In genomic region chr1:58584271-58584670, GRCm38 (mm10) we compare ENCODE assay signal across 13 mouse cellular contexts. TPM values are rescaled to one million over a fixed set of nuclear protein-coding genes. Genes with fewer than 3 reads are reported as not detected.
DNase-seq lines count a peak whose midpoint lies in the region; ATAC-seq and TF ChIP-seq lines count a peak whose summit lies in the region.
"Had no signal": no experiment of that assay in that cellular context is flagged by ENCODE, and none has a peak within 500 bp of the region (broad histone marks: within the 10 kb centered on the region; RNA-seq: fewer than 3 reads in every experiment).

No protein-coding gene starts in this region.

- H3K4me3 ChIP-seq in hindbrain, postnatal 0 days (ENCODE audit: low read length): no peak overlapping the region
- no peak overlapping the region for H3K4me3 ChIP-seq in hindbrain, embryonic 16.5 days (ENCODE audit: low read length)
- no peak overlapping the region for H3K4me3 ChIP-seq in forebrain, embryonic 15.5 days
- H3K4me3 ChIP-seq: embryonic facial prominence, embryonic 15.5 days; limb, embryonic 15.5 days; midbrain, embryonic 15.5 days; stomach, embryonic 15.5 days had no signal

- H3K9me3 ChIP-seq in hindbrain, postnatal 0 days (ENCODE audit: low read length): no peaks in the 10 kb centered on the region
- H3K9me3 ChIP-seq in hindbrain, embryonic 16.5 days (ENCODE audit: control insufficient read depth, low read length): no peaks in the 10 kb centered on the region
- no peaks in the 10 kb centered on the region for H3K9me3 ChIP-seq in forebrain, embryonic 15.5 days
- H3K9me3 ChIP-seq: embryonic facial prominence, embryonic 15.5 days; limb, embryonic 15.5 days; midbrain, embryonic 15.5 days; stomach, embryonic 15.5 days had no signal

- peak; percentile 52 for TF ChIP-seq CTCF in hindbrain, postnatal 0 days (IDR thresholded peaks at IDR 0.05; ENCODE audit: low read depth)

- no peaks in the 10 kb centered on the region for H3K27me3 ChIP-seq in hindbrain, postnatal 0 days (ENCODE audit: insufficient read depth, low read length)
- no peaks in the 10 kb centered on the region for H3K27me3 ChIP-seq in hindbrain, embryonic 16.5 days (replicated peaks; ENCODE audit: control insufficient read depth, insufficient read depth, low read length)
- no peaks in the 10 kb centered on the region for H3K27me3 ChIP-seq in forebrain, embryonic 15.5 days
- H3K27me3 ChIP-seq: embryonic facial prominence, embryonic 15.5 days; limb, embryonic 15.5 days; midbrain, embryonic 15.5 days; stomach, embryonic 15.5 days had no signal

- no peak overlapping the region for H3K27ac ChIP-seq in hindbrain, postnatal 0 days
- H3K27ac ChIP-seq in hindbrain, embryonic 16.5 days (ENCODE audit: low read depth, low read length): no peak overlapping the region
- no peak overlapping the region for H3K27ac ChIP-seq in forebrain, embryonic 15.5 days (replicated peaks)
- H3K27ac ChIP-seq: embryonic facial prominence, embryonic 15.5 days; limb, embryonic 15.5 days; midbrain, embryonic 15.5 days; stomach, embryonic 15.5 days had no signal

- no peak for ATAC-seq in hindbrain, postnatal 0 days
- ATAC-seq in hindbrain, embryonic 16.5 days: no peak
- ATAC-seq in forebrain, embryonic 15.5 days (replicated peaks): no peak
- ATAC-seq: midbrain, embryonic 15.5 days had no signal

- H3K36me3 ChIP-seq in hindbrain, postnatal 0 days (ENCODE audit: insufficient read depth, low read length): no peaks in the 10 kb centered on the region
- no peaks in the 10 kb centered on the region for H3K36me3 ChIP-seq in hindbrain, embryonic 16.5 days (ENCODE audit: control insufficient read depth, insufficient read depth, low read length)
- H3K36me3 ChIP-seq in forebrain, embryonic 15.5 days: no peaks in the 10 kb centered on the region
- H3K36me3 ChIP-seq: embryonic facial prominence, embryonic 15.5 days; limb, embryonic 15.5 days; midbrain, embryonic 15.5 days; stomach, embryonic 15.5 days had no signal

- peaks cover 6% of the 10 kb centered on the region for H3K4me1 ChIP-seq in hindbrain, postnatal 0 days (ENCODE audit: insufficient read depth, low read length)
- peaks cover 12% of the 10 kb centered on the region for H3K4me1 ChIP-seq in hindbrain, embryonic 16.5 days (ENCODE audit: control insufficient read depth, insufficient read depth, low read depth, low read length)
- H3K4me1 ChIP-seq in forebrain, embryonic 15.5 days: peaks cover 16% of the 10 kb centered on the region

- WGBS in hindbrain, postnatal 0 days: 80% methylated on average over 1 of the region's 1 CpGs
- 87% methylated on average over 1 of the region's 1 CpGs for whole genome bisulfite sequencing in hindbrain, embryonic 16.5 days
- 91% methylated on average over 1 of the region's 1 CpGs for WGBS in forebrain, embryonic 15.5 days

- intact Hi-C loops in left cerebral cortex, postnatal 36 days (cut with DNase I): loop anchor here (10.0 kb wide), 1 partner anchor 91 kb away; no protein-coding TSS in a partner anchor

- H3K4me2 ChIP-seq in hindbrain, postnatal 0 days (ENCODE audit: low read depth, low read length): no peak overlapping the region
- no peak overlapping the region for H3K4me2 ChIP-seq in hindbrain, embryonic 16.5 days (ENCODE audit: low read length)
- H3K4me2 ChIP-seq in forebrain, embryonic 15.5 days (replicated peaks): no peak overlapping the region
- H3K4me2 ChIP-seq: embryonic facial prominence, embryonic 15.5 days; limb, embryonic 15.5 days had no signal

- no peak overlapping the region for H3K9ac ChIP-seq in hindbrain, postnatal 0 days (replicated peaks; ENCODE audit: low read length)
- no peak overlapping the region for H3K9ac ChIP-seq in hindbrain, embryonic 16.5 days (ENCODE audit: low read depth, low read length)
- H3K9ac ChIP-seq in forebrain, embryonic 15.5 days (replicated peaks): no peak overlapping the region
- H3K9ac ChIP-seq: embryonic facial prominence, embryonic 15.5 days; limb, embryonic 15.5 days; midbrain, embryonic 15.5 days; stomach, embryonic 15.5 days had no signal

- peak; percentile 30 for DNase-seq in hindbrain, postnatal 0 days (ENCODE audit: low spot score)
- peak; percentile 12 for DNase-seq in lung, postnatal 10 days
- no peak for DNase-seq in lung, adult 18-20 months
- peak; percentile 60 for DNase-seq in NIH3T3 (ENCODE audit: low read depth)
- DNase-seq in retina, embryonic 14.5 days (ENCODE audit: low spot score): peak; percentile 25
- DNase-seq in left cerebral cortex, postnatal 36 days (ENCODE audit: low spot score in 2 of 2): no peak
- DNase-seq: adrenal gland, postnatal 25 days had no signal

RNA-seq across cellular contexts. Expression of gene Fam126b, which starts 1.9 kb away (rescaled TPM):
- 13.4 and 16.3 TPM in 2 replicates for total RNA-seq in hindbrain, postnatal 0 days (2014; rRNA removed)
- polyA plus RNA-seq in hindbrain, postnatal 0 days (2015; fragmentation: Nextera tagmentation; extraction: Ambion mirVana): 11.1 and 12.3 TPM in 2 replicates
- 16.7 and 17.7 TPM in 2 replicates for polyA plus RNA-seq in hindbrain, embryonic 16.5 days (2015; fragmentation: Nextera tagmentation; extraction: Ambion mirVana)
- 13.2 and 13.7 TPM in 2 replicates for polyA plus RNA-seq in forebrain, embryonic 15.5 days (2015; fragmentation: Nextera tagmentation; extraction: Ambion mirVana)
- 100 to 1,000 TPM; 130 to 160 TPM for total RNA-seq in left cerebral cortex, postnatal 36 days (2021)

RNA-seq across cellular contexts. Expression of gene Ndufb3, which starts 1.9 kb away (rescaled TPM):
- total RNA-seq in hindbrain, postnatal 0 days (2014; rRNA removed): 41.2 and 54.6 TPM in 2 replicates
- 232 and 246 TPM in 2 replicates for polyA plus RNA-seq in hindbrain, postnatal 0 days (2015; fragmentation: Nextera tagmentation; extraction: Ambion mirVana)
- polyA plus RNA-seq in hindbrain, embryonic 16.5 days (2015; fragmentation: Nextera tagmentation; extraction: Ambion mirVana): 167 and 196 TPM in 2 replicates
- 168 and 183 TPM in 2 replicates for polyA plus RNA-seq in forebrain, embryonic 15.5 days (2015; fragmentation: Nextera tagmentation; extraction: Ambion mirVana)
- 100 to 1,000 TPM in 1 of 2 experiments, 10 to 100 TPM in 1; 91.6 to 107 TPM for total RNA-seq in left cerebral cortex, postnatal 36 days (2021)

Comparison
In these comparisons a context has a peak if more than half of its experiments do, and no peak if none do; other contexts are left out.
1. DNase-seq: peak in hindbrain, postnatal 0 days (single experiment), lung, postnatal 10 days (single experiment), NIH3T3 (single experiment) and retina, embryonic 14.5 days (single experiment); none in lung, adult 18-20 months (0 of 2) and left cerebral cortex, postnatal 36 days (0 of 2).